Mouse (Mus musculus) common myeloid progenitor, adult 5-6 weeks (primary cell): ENCODE data around the gene Ctnna3. TPM values are rescaled to one million over a fixed set of nuclear protein-coding genes. Genes with fewer than 3 reads are reported as not detected.
"Not testable (repeated sequence)": the region's sequence is repeated elsewhere in the genome, so short reads cannot be mapped to it uniquely, and the experiment has no call there.

ENCODE experiments used
- ATAC-seq: replicated peaks from 2 replicates; pipeline ENCODE4 v1.8.0; 2016; ENCODE audit warnings: low read depth, mild to moderate bottlenecking, moderate TSS enrichment, inconsistent platforms; ENCODE audit not compliant: poor library complexity, severe bottlenecking
- total RNA-seq: library from RNA; stranded (forward); fragments of 200-1000, 187-1606 nt; gene quantifications from 2 replicates; pipeline ENCODE4 v1.2.3, GENCODE M21; 2017

Gene Ctnna3
- total RNA-seq, 1 experiment from 2014 or later = not detected

GRCm38 (mm10) chr10:64718036-64718435, 1288.1 kb downstream of the Ctnna3 start:
- ATAC-seq = no peak

DNA sequence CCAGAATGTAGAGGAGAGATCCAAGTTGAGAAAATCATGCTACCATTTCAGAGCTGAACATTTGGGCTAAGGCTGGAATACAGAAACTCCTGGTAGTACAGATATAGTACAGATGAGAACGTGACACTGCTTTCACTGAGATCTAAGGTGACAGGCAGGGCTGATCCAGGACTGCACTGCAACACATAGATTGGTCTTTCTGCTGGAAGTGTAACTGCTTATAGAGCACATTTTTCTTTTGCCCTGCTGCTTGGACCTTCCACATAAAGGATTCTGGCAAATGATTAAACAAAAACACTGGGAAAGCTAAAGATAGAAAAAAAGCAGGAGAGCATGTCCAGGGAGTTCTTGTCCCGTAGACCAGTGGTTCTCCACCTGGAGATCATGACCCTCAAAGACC, 1305.8 kb downstream of the Ctnna3 start:
- ATAC-seq = no peak

DNA sequence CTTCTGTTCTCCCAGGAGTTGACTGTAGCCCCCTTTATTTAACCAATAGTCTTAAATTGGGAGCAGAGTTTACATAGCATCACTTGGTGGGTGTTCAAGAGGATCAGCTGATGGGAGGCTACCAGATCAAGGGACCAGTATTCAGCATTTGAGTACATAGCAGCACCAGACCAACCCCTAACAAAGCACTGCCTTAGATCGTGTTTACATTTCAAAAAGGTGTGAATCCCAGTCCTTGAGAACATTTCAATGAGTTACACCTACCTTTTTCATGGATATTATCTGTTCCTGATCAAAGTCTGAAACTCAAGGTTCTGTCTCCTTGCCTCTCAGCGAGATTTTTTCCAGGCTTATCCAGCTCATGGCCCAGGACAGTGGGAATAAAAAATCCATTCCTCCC, 1306.7 kb downstream of the Ctnna3 start:
- ATAC-seq = no peak

- ATAC-seq = not testable (repeated sequence)
Measured at GRCm38 (mm10) chr10:64741721-64742120, 1311.8 kb downstream of the Ctnna3 start.

DNA sequence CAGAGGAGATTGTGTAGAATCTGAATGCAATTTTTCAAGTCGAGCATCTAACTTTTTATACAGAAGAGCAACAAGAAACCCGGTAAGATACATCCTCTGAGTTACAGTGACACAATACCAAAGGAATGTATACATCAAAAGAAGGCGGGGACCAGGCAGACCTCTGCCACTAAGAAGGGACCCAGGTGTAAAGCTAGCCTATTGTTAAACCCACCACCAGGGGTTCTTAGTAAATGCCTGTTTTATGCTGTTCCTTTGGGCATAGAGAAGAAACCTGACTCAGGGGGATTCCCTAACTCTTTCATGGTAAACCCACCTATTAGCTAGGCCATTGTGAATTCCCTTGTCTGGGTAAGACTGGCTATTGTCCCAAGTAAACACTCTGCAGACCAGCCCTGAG, 1314.2 kb downstream of the Ctnna3 start:
- ATAC-seq = not testable (repeated sequence)

DNA sequence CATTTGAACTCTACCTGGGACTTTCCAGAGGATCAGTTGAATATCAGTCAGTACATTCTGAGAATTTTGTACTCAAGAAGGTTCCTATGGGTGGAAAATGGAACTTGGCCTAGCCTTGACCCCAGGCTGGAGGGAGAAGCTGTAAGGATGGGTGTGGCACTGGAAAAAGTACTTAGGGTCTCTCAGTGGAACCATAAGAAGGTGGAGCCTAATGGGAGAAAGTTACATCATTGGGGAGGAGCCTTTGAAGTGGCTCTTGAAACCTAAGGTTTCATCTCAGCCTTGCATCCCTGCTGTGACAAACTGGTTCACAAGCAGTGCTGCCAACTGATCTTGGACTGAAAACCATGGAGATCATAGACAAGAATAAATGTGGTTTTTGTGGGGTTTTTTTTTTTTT, 1318.8 kb downstream of the Ctnna3 start:
- ATAC-seq = no peak

- ATAC-seq = no peak
Measured at GRCm38 (mm10) chr10:64750791-64751190, 1320.9 kb downstream of the Ctnna3 start.

- no peak for ATAC-seq
Measured at GRCm38 (mm10) chr10:64836315-64836714, 1406.4 kb downstream of the Ctnna3 start.

- no peak for ATAC-seq
Measured at GRCm38 (mm10) chr10:64861439-64861838, 1431.5 kb downstream of the Ctnna3 start.

GRCm38 (mm10) chr10:64870888-64871287, 1441.0 kb downstream of the Ctnna3 start:
- no peak for ATAC-seq

- ATAC-seq = no peak
Measured at GRCm38 (mm10) chr10:64876506-64876905, 1446.6 kb downstream of the Ctnna3 start.

- no peak for ATAC-seq
Measured at GRCm38 (mm10) chr10:64879860-64880259, 1450.0 kb downstream of the Ctnna3 start.

DNA sequence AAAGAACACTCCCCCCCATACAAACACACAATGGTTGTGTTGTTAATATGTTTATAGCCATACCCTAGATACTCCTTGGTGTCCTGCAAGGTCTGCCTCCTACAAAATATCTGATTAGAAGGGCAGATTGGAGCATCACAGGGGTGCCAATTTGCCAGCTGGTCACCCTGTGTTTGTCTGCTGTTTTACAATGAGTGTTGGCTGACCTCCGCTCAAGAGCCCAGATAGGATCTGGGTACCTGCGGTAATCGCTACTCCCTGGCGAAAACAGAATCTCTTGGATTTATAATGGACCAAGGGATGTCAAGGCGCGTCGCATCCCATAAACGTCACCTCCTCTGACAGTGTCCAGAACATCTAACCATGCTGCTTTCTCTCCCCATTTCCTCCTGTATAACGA, 1457.0 kb downstream of the Ctnna3 start:
- ATAC-seq = no peak

DNA sequence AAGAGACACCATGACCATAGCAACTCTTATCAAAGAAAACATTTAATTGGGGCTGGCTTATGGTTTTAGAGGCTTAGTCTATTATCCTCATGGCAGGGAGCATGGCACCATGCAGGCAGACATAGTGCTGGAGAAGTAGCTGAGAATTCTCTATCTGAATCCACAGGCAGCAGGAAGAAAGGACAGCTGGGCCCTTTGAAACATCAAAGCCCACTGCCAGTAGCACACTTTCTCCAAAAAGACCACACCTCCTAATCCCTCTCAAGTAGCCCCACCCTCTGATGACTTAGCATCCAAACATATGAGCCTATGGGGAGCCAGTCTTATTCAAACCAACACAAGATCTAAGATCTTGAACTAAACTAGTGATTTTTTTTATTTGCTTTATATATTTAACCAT, 1462.6 kb downstream of the Ctnna3 start:
- no peak for ATAC-seq

DNA sequence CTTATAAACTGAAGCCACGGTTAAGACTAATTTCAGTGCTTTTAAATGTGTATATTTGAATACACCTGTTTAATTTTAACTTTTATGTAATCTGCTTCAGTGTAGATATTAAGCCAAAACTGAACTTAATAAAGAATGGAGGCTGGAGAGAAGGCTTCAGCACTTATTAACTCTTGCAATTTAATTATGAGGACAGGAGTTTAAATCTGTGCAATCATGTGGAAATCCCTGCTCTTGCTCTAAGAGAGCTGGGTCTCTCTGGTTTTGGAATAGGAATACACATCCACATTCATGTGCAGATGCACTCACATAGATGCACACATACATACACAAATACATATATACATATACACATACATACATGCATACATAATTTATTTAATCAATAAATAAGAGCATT, 1468.8 kb downstream of the Ctnna3 start:
- no peak for ATAC-seq

DNA sequence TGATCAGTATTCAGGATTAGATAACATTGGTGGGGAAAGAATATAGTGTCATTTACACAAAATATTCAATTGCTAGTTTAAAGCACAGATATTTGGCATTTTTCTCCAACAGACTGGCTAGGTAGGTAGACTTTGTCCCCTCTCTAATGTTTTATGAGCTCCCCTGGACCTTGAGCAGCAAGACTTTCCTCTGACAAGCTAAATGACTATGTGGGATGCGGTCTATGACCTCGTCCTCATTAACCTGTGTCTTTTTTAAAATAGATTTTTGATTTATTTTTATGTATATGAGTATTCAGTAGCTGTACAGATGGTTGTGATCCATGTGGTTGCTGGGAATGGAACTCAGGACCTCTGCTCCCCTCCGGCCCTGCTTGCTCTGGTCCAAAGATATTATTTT, 1471.8 kb downstream of the Ctnna3 start:
- no peak for ATAC-seq

DNA sequence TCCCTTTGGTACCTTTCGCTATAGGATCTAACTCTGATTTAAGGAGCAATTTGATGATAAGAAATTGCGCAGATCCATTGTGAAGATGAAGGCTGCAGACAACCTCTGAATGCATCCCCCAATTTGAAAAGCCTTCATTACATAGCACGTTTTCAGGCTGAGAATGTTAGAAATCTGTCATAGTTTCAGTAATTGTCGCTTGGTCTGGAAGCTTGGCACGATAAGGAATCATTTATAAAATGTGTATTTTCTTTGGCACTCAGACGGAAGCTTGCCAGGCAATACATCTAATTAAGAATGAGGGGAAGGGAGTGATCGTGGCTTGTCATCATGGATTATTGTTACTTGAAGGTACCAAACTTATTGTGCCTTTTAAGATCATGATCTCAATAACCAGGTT, 1511.1 kb downstream of the Ctnna3 start:
- ATAC-seq = no peak

GRCm38 (mm10) chr10:64958391-64958790, 1528.5 kb downstream of the Ctnna3 start:
- no peak for ATAC-seq

DNA sequence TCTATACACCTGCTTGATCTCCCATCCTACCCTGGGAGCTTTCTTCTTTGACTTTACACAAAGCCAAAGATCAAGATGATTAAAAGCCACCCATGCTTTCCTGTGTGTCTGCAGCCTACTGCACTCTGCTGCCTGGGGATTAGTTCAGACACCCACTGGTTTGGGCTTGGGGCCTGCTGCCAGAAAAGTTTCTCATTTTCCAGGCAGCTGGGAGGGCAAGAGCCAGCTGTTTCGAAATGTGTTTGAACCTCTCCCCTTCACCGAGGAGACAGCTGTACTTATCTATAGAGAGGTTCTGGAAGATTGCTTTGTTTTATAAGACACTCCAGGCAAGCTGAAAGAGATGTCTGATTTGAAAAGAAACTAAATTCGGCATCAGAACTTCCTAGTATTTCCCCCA, 1563.0 kb downstream of the Ctnna3 start:
- no peak for ATAC-seq

GRCm38 (mm10) chr10:65013525-65013924, 1583.6 kb downstream of the Ctnna3 start:
- ATAC-seq = no peak

- ATAC-seq = no peak
Measured at GRCm38 (mm10) chr10:65022667-65023066, 1592.8 kb downstream of the Ctnna3 start.

DNA sequence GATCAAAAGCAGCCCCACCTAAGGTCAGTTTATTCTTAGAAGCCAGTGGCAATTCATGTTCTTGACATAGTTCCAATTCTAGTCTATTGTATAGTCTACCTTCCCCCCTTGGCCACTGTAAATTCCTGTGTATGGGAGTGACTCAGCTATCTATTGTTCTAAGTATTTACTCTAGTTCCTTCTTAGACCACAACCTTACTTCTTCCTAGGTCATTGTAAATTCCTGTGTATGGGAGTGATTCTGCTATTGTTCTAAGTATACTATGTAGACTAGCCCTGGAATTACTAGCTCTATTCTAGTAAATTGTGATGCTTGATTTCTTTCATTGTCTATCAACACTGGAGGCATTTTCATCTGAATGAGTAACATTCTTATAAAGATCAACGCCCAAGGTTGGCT, 1603.6 kb downstream of the Ctnna3 start:
- ATAC-seq = not testable (repeated sequence)
